Mouse (Mus musculus): ENCODE measurements around the gene Apoc4.

Apoc4 gene

DNA sequence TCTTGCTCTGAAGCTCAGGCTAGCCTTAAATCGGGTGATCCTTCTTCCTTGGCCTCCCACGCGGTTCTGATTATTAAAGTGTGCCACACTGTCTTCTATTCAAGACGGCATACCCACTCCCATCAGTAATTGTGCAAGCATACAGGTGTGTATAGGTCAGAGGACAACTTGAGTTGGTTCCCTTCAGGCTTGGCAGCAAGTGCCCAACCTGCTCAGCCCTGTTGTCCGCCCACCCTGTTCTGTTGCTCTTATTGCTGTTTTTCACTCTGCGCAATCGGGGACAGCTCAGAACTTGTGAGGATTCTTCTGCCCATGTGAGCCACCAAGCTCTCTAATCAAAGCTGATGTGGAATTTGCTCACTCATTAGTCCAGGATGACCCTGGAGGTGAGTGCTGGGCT is 24.0 kb upstream of the Apoc4 start:
- TF ChIP-seq GATA4 (IDR thresholded peaks at IDR 0.05; ENCODE audit: insufficient replicate concordance, low read length), result no peak

- no peak for TF ChIP-seq GATA4 (IDR thresholded peaks at IDR 0.05; ENCODE audit: insufficient replicate concordance, low read length)
These were observed 23.2 kb upstream of the Apoc4 start for GRCm38 (mm10) chr7:19704475-19704874.

DNA sequence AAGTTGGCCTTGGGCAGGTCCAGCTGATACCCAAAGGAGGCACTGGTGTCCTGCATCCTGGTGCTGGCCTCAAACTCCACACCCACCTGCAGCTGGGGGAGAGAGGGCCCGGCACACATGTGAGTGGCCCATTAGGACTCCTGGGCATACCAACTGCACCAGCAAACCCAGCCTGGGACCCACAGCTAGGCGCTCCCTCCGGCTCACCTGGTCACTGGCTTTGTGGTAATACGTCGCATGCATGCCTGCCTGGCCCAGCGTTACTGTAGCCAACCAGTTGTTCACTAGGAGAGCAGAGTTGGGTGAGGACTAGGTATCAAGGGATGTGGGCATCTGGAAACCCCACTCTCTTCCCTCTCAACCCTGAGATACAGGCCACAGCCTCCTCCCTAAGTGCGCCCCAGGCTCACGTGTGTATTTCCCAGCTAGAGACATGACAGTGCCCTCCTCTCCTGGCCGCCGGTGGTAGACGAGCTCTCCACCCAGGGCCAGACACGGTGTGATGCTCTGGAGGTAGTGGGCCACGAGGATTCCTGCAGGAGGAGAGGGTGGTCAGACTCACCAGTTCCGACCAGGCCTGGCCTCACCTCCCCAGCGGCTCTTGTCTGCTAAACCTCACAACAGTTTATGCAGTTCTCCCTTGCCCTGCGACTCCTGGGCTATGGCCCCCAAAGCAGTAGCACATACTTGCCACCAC is 21.7 kb upstream of the Apoc4 start:
- TF ChIP-seq GATA4 (IDR thresholded peaks at IDR 0.05; ENCODE audit: insufficient replicate concordance, low read length), result no peak

- no peak for TF ChIP-seq GATA4 (IDR thresholded peaks at IDR 0.05; ENCODE audit: insufficient replicate concordance, low read length)
These were observed 19.9 kb upstream of the Apoc4 start for GRCm38 (mm10) chr7:19701069-19701761.

GRCm38 (mm10) chr7:19700299-19701068 is 19.2 kb upstream of the Apoc4 start:
- no peak; the same call in 1 of the 2 replicates for TF ChIP-seq GATA4 (IDR thresholded peaks at IDR 0.05; ENCODE audit: insufficient replicate concordance, low read length)

DNA sequence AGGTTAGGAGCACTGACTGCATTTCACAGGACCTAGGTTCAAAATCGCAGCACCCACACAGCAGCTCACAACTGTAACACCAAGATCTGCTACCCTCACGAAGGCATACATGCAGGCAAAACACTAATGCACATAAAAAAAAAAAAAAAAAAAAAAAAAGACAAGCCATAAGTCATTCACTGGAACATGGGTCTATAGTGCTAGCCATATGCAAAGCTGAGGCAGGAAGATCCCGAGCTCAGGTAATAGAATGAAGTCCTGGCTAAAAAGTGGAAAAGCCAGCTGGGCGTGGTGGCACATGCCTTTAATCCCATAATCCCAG is 18.5 kb upstream of the Apoc4 start:
- no peak for TF ChIP-seq GATA4 (IDR thresholded peaks at IDR 0.05; ENCODE audit: insufficient replicate concordance, low read length)

DNA sequence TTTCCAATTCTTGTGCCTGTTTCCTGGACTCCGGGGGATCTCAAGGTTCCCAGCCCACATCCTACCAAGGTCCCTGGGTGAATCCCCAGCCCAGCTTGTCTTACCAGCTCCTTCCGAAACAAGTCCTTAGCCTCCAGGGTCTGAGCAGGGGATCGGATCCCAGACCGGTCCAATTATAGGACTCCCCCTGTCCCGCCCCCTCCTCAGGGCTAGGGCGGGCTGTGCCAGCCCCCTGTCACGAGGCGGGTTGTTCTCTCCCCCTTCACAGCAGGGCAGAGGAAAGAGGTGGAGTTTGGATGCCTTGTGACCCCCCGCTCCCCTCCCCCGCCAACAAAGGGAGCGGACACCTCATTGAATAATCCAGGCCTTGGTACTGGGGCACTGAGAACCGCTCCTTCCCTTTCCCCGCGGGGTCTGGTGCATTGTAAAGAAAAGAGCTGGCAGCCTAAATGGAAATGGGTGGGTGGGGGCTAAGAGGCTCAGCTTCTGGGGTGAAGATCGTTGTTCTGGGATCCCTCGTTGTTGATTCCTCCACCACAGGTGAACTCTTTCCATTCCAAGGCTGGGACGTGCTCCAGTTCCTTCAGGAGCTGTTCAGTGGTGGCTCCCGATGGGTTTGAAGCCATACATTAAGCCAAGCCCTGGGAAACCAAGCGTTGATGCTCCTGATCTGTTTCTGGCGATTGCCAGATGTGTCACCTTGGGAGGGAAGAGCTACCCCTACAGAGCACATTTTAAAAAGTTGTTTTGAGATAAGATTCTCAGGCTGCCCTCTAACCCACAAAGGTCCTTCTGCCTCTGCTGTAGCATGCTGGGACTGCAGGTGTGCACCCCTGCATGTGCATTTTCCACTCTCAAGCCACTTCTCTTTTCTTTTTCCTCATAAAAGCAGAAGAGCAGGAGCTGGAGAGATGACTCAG is 17.9 kb upstream of the Apoc4 start, which contains the start of gene Apoe:
Apoe (minus strand) TSS at position 282 of the 920 bp plus-strand sequence.
- TF ChIP-seq GATA4 (IDR thresholded peaks at IDR 0.05; ENCODE audit: insufficient replicate concordance, low read length), result no peak; the same call in 1 of the 2 replicates

DNA sequence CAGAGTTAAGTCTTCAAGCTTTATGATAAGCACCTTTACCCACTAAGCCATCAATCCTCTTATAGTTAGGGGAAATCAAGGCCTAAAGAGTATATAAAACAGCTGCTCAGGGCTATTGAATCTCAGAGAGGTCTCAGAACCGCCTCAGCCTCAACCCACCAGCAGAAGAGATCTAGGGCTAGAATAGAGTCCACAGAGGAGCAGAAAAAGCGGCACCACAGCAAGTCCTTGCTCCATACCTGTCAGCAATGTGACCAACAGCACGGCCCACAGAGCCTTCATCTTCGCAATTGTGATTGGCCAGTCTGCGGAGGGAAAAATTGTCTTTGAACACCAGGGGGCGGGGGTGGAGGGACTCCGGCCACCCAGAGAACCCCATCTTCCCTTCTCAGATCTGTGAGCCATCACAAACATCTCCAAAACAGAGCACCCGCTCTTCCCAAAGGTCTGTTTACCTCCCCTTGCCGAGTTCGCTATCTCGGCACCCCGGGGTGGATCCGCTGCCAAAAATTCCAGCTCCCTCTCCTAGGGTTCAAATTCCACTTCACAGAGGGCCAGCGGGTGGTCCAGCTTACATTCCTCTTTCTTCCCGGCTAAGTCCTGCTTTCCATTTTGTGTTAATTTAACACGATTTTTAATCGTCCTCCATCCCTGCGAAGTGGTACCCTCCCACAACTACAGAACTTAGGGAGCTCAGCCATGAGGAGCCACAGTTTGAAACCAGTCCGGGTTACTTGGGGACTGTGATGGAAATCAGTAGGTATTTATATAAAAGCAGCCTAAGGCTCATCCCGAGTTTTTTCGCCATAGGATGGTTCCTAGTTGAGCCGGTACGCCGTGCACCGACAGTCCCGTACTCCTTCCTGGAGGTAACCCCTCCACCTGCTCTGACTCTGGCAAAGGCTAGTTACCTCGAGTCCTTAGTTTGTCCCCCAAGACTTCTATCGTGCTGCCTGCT is 16.9 kb upstream of the Apoc4 start:
- peak; percentile 28; the same call in 1 of the 2 replicates for TF ChIP-seq GATA4 (IDR thresholded peaks at IDR 0.05; ENCODE audit: insufficient replicate concordance, low read length)

DNA sequence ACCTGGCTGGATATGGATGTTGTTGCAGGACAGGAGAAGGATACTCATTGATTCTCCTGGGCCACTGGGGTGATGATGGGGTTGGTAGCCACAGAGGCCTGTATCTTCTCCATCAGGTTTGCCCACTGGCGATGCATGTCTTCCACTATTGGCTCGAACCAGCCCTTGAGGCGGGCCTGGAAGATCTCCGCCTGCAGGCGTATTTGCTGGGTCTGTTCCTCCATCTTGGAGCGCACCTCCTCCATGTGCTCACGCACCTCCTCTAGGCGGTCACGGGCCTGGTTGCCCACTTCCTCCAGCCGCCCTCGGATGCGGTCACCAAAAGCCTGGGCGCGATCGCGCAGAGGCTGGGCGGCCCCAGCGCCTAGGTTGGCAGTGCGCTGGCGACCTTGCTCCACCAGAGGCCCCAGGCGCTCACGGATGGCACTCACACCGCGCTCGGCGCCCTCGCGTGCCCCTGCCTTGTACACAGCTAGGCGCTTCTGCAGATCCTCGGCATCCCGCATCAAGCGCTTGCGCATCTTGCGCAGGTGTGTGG is 15.1 kb upstream of the Apoc4 start:
- no peak for TF ChIP-seq GATA4 (IDR thresholded peaks at IDR 0.05; ENCODE audit: insufficient replicate concordance, low read length)

DNA sequence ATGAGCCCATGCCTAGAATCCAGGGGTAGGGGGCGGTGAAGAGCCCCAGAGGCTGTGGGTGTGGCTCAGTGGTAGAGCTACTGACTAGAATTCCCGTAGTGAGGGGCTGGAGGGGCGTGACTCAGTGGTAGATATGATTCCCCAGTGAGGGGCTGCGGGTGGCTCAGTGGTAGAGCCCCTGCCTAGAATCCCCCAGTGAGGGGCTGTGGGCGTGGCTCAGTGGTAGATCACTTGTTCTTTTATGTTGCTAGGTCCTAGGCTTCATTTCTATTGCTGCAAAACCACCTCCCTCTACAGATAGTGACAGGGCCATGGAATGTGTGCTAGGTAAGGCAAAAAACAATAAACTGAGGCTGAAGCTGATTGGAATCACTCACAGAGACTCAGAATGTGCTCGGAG is 14.6 kb upstream of the Apoc4 start:
- no peak for TF ChIP-seq GATA4 (IDR thresholded peaks at IDR 0.05; ENCODE audit: insufficient replicate concordance, low read length)

DNA sequence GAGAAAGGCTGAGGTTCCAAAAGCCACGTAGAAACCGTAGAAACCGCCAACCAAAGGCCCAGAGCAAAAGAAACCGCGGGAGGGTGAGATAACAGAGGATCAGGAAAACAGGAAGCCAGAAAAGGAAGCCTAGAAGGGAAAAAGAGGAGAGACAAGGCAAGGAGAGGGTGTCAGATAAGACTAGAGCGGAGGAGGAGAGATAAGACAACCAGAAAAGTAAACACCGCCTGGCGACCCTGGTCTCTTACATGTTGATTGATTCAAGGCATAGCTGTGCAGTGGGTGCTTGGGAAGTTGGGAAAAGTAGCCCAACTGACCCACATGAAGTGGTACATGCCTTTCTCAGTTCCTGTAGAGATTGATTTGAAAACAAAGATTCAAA is 13.9 kb upstream of the Apoc4 start:
- TF ChIP-seq GATA4 (IDR thresholded peaks at IDR 0.05; ENCODE audit: insufficient replicate concordance, low read length), result peak; percentile 88

GRCm38 (mm10) chr7:19694336-19695212 is 13.3 kb upstream of the Apoc4 start:
- TF ChIP-seq GATA4 (IDR thresholded peaks at IDR 0.05; ENCODE audit: insufficient replicate concordance, low read length), result no peak

- no peak for TF ChIP-seq GATA4 (IDR thresholded peaks at IDR 0.05; ENCODE audit: insufficient replicate concordance, low read length)
These were observed 12.1 kb upstream of the Apoc4 start for GRCm38 (mm10) chr7:19693421-19693820.

All from liver, adult (tissue).